Mouse (Mus musculus): Measurements from ENCODE around the gene Tmeff2. TPM values are rescaled to one million over a fixed set of nuclear protein-coding genes. Genes with fewer than 3 reads are reported as not detected.

Tmeff2 gene
- total RNA-seq, 2 experiments from 2014 or later, result 48.1 to 50.0 TPM

DNA sequence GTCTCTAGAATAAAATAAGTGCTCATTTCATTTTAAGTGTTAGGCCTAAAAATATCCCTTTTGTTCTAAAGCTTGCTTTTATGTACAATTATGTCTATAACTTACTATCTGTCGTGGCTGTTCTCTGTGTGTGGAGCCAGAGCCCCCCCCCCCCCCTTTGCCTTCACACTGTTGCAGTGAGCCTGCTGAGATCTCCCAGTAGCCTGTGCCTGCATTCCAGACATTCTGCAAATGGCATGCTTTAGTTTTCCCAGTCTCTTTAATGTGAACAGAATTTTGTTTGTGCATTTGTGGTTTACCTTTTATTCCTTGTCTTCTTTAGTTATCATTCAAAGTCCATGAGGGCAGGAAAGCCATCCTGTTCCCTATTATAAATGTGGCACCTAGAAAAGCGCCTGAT lies 251.6 kb downstream of the Tmeff2 start:
- no peak for TF ChIP-seq CTCF (IDR thresholded peaks at IDR 0.05)
- DNase-seq (ENCODE audit: extremely low spot score in 1 of 2, low spot score in 2 of 2), result no peak
- Histone ChIP-seq H3K27ac (no peak overlapping the region), H3K4me3 (no peak overlapping the region)
- intact Hi-C loops (cut with DNase I), result no loop called here

DNA sequence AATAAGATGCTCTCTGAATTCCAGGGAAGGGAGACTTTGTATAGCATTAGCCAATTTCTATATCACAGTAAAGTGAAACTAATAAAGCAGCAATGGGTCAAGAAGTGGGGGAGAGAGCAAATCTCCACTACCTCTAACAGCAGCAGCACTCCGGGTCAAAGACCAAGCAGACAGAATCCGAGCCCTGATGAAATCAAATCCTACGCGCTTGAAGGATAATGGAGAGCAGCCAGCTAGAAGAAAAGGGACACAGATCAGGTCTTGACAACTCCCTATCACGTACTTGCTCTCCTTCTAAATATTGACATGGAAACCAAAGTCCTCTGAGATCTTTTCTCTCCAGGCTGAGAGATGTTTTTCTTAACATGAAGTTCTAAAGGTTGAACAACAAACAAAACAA lies 252.4 kb downstream of the Tmeff2 start:
- intact Hi-C loops (cut with DNase I), result no loop called here
- no peak overlapping the region for H3K27ac ChIP-seq
- TF ChIP-seq CTCF (IDR thresholded peaks at IDR 0.05), result no peak
- DNase-seq (ENCODE audit: extremely low spot score in 1 of 2, low spot score in 2 of 2), result no peak
- H3K4me3 ChIP-seq, result no peak overlapping the region

GRCm38 (mm10) chr1:51184276-51184675 lies 283.8 kb downstream of the Tmeff2 start:
- DNase-seq (ENCODE audit: extremely low spot score in 1 of 2, low spot score in 2 of 2), result no peak
- no peak for TF ChIP-seq CTCF (IDR thresholded peaks at IDR 0.05)
- no peak overlapping the region for H3K27ac ChIP-seq
- intact Hi-C loops (cut with DNase I), result no loop called here
- H3K4me3 ChIP-seq, result no peak overlapping the region

DNA sequence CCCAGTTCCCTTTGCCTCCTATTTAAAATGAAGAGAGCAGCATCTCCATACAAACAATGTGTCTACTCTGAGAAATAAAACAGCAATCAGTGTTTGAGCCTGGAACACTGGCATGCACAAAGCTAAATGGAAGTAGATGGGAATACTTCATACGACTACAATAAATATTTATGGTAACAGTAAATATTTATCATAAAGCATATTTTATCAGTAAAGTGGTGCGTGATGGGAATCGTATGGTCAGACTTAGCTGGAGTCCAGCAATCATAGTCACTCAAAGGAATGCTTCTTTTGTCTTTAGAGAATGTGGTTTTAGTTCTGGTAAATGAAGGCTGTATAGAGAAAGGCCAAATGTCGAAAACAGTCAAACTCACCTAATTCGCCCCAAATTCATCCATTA lies 288.6 kb downstream of the Tmeff2 start:
- DNase-seq (ENCODE audit: extremely low spot score in 1 of 2, low spot score in 2 of 2), result no peak
- intact Hi-C loops (cut with DNase I), result no loop called here
- H3K4me3 ChIP-seq, result no peak overlapping the region
- no peak overlapping the region for H3K27ac ChIP-seq
- no peak for TF ChIP-seq CTCF (IDR thresholded peaks at IDR 0.05)

DNA sequence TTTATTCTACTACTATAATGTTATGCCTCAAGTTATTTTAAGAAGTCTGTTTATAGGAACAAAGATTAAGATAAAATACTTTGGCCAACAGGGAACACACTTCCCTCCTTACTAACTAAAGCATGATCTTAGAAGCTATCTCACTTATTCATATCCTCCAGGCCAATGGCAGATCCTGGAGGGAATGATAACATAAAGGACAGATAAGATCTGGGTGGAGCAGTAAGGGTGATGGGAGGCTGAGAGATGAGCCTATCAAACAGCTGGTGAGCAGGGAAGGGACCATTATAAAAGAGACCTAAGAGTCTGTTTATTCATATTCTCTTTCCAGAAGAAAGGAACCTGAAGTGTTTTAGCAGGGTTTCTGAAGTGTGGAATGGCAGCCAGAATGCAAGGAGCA lies 290.8 kb downstream of the Tmeff2 start:
- TF ChIP-seq CTCF (IDR thresholded peaks at IDR 0.05), result no peak
- Histone ChIP-seq H3K27ac (peak overlapping the region; percentile 73), H3K4me3 (no peak overlapping the region)
- intact Hi-C loops (cut with DNase I), result loop anchor here (5.0 kb wide), 1 partner anchor 229 kb away; no protein-coding TSS in a partner anchor
- no peak for DNase-seq (ENCODE audit: extremely low spot score in 1 of 2, low spot score in 2 of 2)

GRCm38 (mm10) chr1:51191872-51192613 lies 291.6 kb downstream of the Tmeff2 start:
- H3K27ac ChIP-seq, result peak overlapping the region; percentile 73
- intact Hi-C loops (cut with DNase I), result loop anchor here (5.0 kb wide), 1 partner anchor 230 kb away; no protein-coding TSS in a partner anchor
- H3K4me3 ChIP-seq, result no peak overlapping the region
- DNase-seq (ENCODE audit: extremely low spot score in 1 of 2, low spot score in 2 of 2), result no peak
- no peak for TF ChIP-seq CTCF (IDR thresholded peaks at IDR 0.05)

DNA sequence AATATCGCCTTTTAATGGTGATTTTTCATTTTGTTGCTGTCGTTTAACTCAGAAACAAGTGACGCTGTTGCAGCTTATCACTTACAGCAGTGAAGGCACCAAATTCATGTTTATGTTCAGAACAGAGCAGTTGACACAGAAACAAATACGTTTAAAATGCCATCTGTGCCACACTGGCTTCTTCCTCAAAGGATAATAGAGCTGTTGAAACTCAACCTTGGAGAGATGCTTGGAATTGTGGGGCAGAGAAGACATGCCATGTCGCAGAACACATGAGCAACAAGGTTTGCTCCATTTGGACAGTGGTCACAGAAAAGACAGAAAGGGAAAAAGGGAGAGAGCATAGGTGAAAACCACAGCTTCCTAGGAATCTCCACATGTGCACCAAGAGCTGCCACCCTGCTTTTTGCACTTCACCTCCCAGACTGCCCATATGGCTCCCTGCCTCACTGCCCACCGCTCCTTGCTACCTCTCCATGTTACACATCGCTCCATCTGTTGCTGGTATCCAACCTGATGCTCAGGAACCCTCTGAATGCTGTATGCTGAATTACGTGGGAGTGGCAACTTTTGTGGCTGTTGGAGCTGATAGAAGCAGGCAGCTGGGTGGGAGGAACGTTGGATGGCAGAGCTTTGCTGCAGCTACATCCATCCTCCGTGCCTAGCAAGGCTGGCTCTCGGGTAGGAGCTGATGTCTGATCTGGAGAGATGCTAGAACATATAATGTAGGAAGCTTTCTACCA lies 298.8 kb downstream of the Tmeff2 start:
- DNase-seq (ENCODE audit: extremely low spot score in 1 of 2, low spot score in 2 of 2), result peak; percentile 61 to 66
- TF ChIP-seq CTCF (IDR thresholded peaks at IDR 0.05), result no peak
- Histone ChIP-seq H3K27ac (peak overlapping the region; percentile 50; the same call in 1 of the 2 replicates), H3K4me3 (no peak overlapping the region)
- intact Hi-C loops (cut with DNase I), result loop anchor here (1.0 to 5.0 kb wide), 6 partner anchors 44 to 218 kb away; no protein-coding TSS in a partner anchor

- Histone ChIP-seq H3K27ac (peak overlapping the region; percentile 50), H3K4me3 (no peak overlapping the region)
- DNase-seq (ENCODE audit: extremely low spot score in 1 of 2, low spot score in 2 of 2), result no peak
- TF ChIP-seq CTCF (IDR thresholded peaks at IDR 0.05), result no peak
- intact Hi-C loops (cut with DNase I), result loop anchor here (1.0 to 5.0 kb wide), 6 partner anchors 43 to 219 kb away; no protein-coding TSS in a partner anchor
Measured at GRCm38 (mm10) chr1:51199954-51200353, 299.5 kb downstream of the Tmeff2 start.

DNA sequence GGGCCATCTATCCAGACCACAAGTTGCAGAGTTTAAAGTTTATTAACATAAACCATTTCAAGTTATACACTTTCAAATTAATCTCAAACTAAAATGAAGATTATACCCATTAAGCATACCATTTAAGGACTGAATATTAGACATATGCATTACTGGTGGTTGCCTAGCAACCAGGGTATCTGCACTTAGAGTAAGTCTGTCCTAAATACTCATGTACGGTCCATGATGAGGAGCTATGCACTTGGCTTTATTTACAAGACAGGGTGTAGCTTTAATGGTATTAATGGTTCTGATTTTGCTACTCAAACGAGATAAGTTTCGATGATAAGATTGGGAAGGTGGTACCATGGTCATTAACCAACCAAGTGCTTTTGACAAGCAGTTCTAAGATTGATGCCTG lies 315.2 kb downstream of the Tmeff2 start:
- no peak for DNase-seq (ENCODE audit: extremely low spot score in 1 of 2, low spot score in 2 of 2)
- intact Hi-C loops (cut with DNase I), result no loop called here
- Histone ChIP-seq H3K27ac (no peak overlapping the region), H3K4me3 (no peak overlapping the region)
- no peak for TF ChIP-seq CTCF (IDR thresholded peaks at IDR 0.05)

DNA sequence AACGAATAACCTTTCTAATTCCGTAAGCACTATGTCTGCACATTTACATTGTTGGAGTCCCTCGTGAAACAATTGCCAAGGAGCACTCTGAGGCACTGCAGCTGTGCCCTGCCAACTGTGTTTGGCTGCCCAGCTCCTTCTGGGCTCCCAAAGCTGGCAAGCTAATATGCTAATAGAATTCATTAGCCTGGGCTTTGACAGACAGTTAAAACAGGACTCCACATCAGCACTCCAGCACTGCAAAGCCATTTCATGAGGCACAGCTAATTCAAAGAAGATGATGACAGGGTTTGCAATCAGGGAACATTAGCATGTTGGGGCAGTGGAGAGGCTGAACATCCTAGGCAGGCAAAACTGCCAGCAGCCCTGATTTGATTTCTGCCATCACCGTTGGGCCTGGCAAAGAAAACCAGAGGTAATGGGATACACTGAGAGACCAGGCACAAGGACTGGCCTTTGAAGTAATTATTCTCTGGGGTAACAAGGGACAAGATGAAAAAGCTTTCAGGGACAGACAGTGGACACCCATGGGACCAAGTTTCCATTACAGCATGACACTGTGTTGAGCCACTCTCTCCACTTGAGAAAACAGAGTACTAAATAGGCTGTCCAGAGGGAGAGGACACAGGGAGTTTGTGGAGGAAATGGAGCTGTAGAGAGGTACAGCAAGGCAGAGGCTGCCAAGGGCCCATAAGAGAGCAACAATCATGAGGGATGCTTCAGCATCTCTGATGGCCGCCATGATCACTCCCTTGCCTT lies 316.0 kb downstream of the Tmeff2 start:
- intact Hi-C loops (cut with DNase I), result no loop called here
- Histone ChIP-seq H3K4me3 (no peak overlapping the region), H3K27ac (no peak overlapping the region)
- TF ChIP-seq CTCF (IDR thresholded peaks at IDR 0.05), result no peak
- DNase-seq (ENCODE audit: extremely low spot score in 1 of 2, low spot score in 2 of 2), result no peak

DNA sequence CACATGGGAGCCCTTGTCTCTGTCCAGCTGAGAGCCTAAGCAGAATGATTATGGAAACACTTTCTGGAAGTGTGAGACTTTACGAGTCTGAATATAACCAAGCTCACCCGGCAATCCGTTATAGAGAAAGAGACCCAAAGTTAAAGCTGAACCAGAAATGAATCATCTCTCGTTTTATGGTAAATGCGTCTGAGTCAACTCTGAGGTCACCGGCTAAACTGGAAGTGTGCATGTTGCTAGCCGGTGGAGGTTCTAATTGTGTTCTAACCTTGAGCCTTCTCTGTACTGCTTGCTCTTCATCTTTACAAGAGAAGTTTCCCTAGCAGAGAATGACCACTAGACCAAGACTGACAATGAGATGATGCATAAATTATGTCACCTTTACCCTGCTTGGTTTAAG lies 316.8 kb downstream of the Tmeff2 start:
- Histone ChIP-seq H3K4me3 (no peak overlapping the region), H3K27ac (no peak overlapping the region)
- intact Hi-C loops (cut with DNase I), result no loop called here
- DNase-seq (ENCODE audit: extremely low spot score in 1 of 2, low spot score in 2 of 2), result no peak
- no peak for TF ChIP-seq CTCF (IDR thresholded peaks at IDR 0.05)

DNA sequence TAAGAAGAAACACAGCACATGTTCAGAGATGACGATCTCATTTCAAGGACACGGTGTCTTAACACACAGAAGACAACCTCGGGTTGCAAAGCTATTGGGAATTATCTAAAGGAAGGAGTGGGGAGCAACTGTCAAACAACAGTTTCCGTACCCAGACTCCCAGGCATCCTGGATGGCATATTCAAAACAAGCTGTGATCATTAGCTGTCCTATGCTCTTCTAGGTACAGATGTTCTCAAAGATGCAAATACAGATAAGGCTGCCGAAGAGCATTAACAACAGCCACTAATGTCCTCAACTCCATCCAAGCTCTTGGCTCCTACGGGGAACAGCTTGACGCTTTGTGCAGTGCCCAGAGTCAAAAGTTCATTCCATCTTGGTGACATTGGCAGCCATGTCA lies 324.7 kb downstream of the Tmeff2 start:
- no peak for TF ChIP-seq CTCF (IDR thresholded peaks at IDR 0.05)

More for the DNA sequence above, 324.7 kb downstream of the Tmeff2 start:
- Histone ChIP-seq H3K27ac (no peak overlapping the region), H3K4me3 (no peak overlapping the region)
- intact Hi-C loops (cut with DNase I), result no loop called here
- DNase-seq (ENCODE audit: extremely low spot score in 1 of 2, low spot score in 2 of 2), result no peak

Small RNAs within 50 kb of the gene (microRNA-seq; reads per million reads assigned to microRNA genes)
- 0 reads per million in 2 experiments for gene Gm25736

All from left cerebral cortex, adult 2 months (tissue).